ENCODE assay signal across 10 mouse cellular contexts in the genomic region with DNA sequence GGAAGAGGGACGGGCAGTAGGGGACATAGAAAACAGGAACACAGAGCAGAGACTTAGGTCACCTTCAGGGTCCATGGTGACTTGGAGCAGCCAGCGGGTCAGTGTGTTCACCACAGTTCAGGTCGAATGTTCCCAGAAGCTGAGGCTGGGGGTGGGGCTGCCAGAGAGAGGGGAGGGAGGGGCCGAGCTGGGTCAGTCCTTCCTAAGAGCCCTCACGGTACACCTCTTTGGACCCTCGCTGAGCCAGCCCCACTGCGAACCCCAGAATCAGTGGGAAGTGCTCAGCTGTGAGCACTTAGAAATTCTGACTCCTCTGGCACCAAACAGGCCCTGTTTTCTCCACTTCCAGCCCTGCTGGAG. TPM values are rescaled to one million over a fixed set of nuclear protein-coding genes. Genes with fewer than 3 reads are reported as not detected.
DNase-seq lines count a peak whose midpoint lies in the region; ATAC-seq lines count a peak whose summit lies in the region.
"Had no signal": no experiment of that assay in that cellular context is flagged by ENCODE, and none has a peak within 500 bp of the region (broad histone marks: within the 10 kb centered on the region; RNA-seq: fewer than 3 reads in every experiment).

A gene (minus strand): TSS at position 316 of the 360 bp plus-strand sequence.

- peaks cover 13% of the 10 kb centered on the region for H3K27me3 ChIP-seq in hindbrain, embryonic 11.5 days (ENCODE audit: control insufficient read depth, insufficient read depth, low read length)
- peaks cover 7% of the 10 kb centered on the region; the same call in 1 of the 2 replicates for H3K27me3 ChIP-seq in hindbrain, embryonic 16.5 days (replicated peaks; ENCODE audit: control insufficient read depth, insufficient read depth, low read length)
- H3K27me3 ChIP-seq in embryonic facial prominence, embryonic 10.5 days (replicated peaks; ENCODE audit: low read depth, poor library complexity, severe bottlenecking): peaks cover 40% of the 10 kb centered on the region
- H3K27me3 ChIP-seq in kidney, embryonic 16.5 days (ENCODE audit: insufficient read depth, low read length): 0 out of 2 replicates have a peak, but pooled peaks cover 11% of the 10 kb centered on the region
- H3K27me3 ChIP-seq in midbrain, embryonic 13.5 days: peaks cover 37% of the 10 kb centered on the region

- H3K4me2 ChIP-seq in hindbrain, embryonic 11.5 days (replicated peaks; ENCODE audit: low read depth, low read length): peak within 1 kb of the TSS; percentile 24
- no peak within 1 kb of the TSS for H3K4me2 ChIP-seq in hindbrain, embryonic 16.5 days (ENCODE audit: low read length)
- peak within 1 kb of the TSS; percentile 38 for H3K4me2 ChIP-seq in kidney, embryonic 16.5 days (replicated peaks; ENCODE audit: low read depth, low read length)
- peak within 1 kb of the TSS; percentile 1; the same call in 1 of the 2 replicates for H3K4me2 ChIP-seq in midbrain, embryonic 13.5 days (replicated peaks)

- DNase-seq in hindbrain, embryonic 11.5 days (ENCODE audit: low spot score): no peak
- peak; percentile 43 for DNase-seq in embryonic facial prominence, embryonic 10.5 days (ENCODE audit: low spot score)
- DNase-seq in layer of hippocampus, postnatal 10 days (ENCODE audit: low spot score in 2 of 2): no peak
- no peak for DNase-seq in cerebellum, adult 9-11 months
- DNase-seq in lung, adult 18-20 months: no peak
- DNase-seq: cerebellum, adult 18-20 months had no signal

- H3K27ac ChIP-seq in hindbrain, embryonic 11.5 days (ENCODE audit: low read depth, low read length): no peak within 1 kb of the TSS
- H3K27ac ChIP-seq in hindbrain, embryonic 16.5 days (ENCODE audit: low read depth, low read length): no peak within 1 kb of the TSS
- H3K27ac ChIP-seq in embryonic facial prominence, embryonic 10.5 days (replicated peaks): peak within 1 kb of the TSS; percentile 36
- H3K27ac ChIP-seq in kidney, embryonic 16.5 days (ENCODE audit: low read length): peak within 1 kb of the TSS; percentile 67
- no peak within 1 kb of the TSS for H3K27ac ChIP-seq in midbrain, embryonic 13.5 days

- ATAC-seq in hindbrain, embryonic 11.5 days (ENCODE audit: low FRiP score): no peak
- no peak for ATAC-seq in hindbrain, embryonic 16.5 days
- peak; percentile 69 for ATAC-seq in kidney, embryonic 16.5 days (ENCODE audit: low FRiP score, low TSS enrichment)
- ATAC-seq in midbrain, embryonic 13.5 days: no peak

- 1% methylated on average over 6 of the region's 7 CpGs for WGBS in hindbrain, embryonic 11.5 days
- 13% methylated on average over 7 of the region's 7 CpGs for WGBS in hindbrain, embryonic 16.5 days
- WGBS in embryonic facial prominence, embryonic 10.5 days: 5% methylated on average over 7 of the region's 7 CpGs
- 7% methylated on average over 7 of the region's 7 CpGs for WGBS in kidney, embryonic 16.5 days
- 9% methylated on average over 7 of the region's 7 CpGs for WGBS in midbrain, embryonic 13.5 days

- H3K4me3 ChIP-seq in hindbrain, embryonic 11.5 days (ENCODE audit: low read depth, low read length): 0 out of 2 replicates have a peak within 1 kb of the TSS, but pooled peaks have one; percentile 4
- H3K4me3 ChIP-seq in hindbrain, embryonic 16.5 days (ENCODE audit: low read length): no peak within 1 kb of the TSS
- peak within 1 kb of the TSS; percentile 45 for H3K4me3 ChIP-seq in embryonic facial prominence, embryonic 10.5 days
- peak within 1 kb of the TSS; percentile 25 for H3K4me3 ChIP-seq in kidney, embryonic 16.5 days (ENCODE audit: low read length)
- no peak within 1 kb of the TSS for H3K4me3 ChIP-seq in midbrain, embryonic 13.5 days (replicated peaks)

- H3K9me3 ChIP-seq in hindbrain, embryonic 11.5 days (ENCODE audit: control insufficient read depth, low read length): no peaks in the 10 kb centered on the region
- H3K9me3 ChIP-seq in hindbrain, embryonic 16.5 days (ENCODE audit: control insufficient read depth, low read length): peaks cover 5% of the 10 kb centered on the region; the same call in 1 of the 2 replicates
- H3K9me3 ChIP-seq in embryonic facial prominence, embryonic 10.5 days: peaks cover 7% of the 10 kb centered on the region; the same call in 1 of the 2 replicates
- H3K9me3 ChIP-seq in kidney, embryonic 16.5 days (ENCODE audit: low read length): no peaks in the 10 kb centered on the region; the same call in 1 of the 2 replicates
- H3K9me3 ChIP-seq in midbrain, embryonic 13.5 days: 0 out of 2 replicates have a peak, but pooled peaks cover 6% of the 10 kb centered on the region

- no peaks in the 10 kb centered on the region for H3K36me3 ChIP-seq in hindbrain, embryonic 11.5 days (ENCODE audit: control insufficient read depth, insufficient read depth, low read length)
- H3K36me3 ChIP-seq in hindbrain, embryonic 16.5 days (ENCODE audit: control insufficient read depth, insufficient read depth, low read length): no peaks in the 10 kb centered on the region
- H3K36me3 ChIP-seq in embryonic facial prominence, embryonic 10.5 days (replicated peaks): no peaks in the 10 kb centered on the region
- no peaks in the 10 kb centered on the region for H3K36me3 ChIP-seq in kidney, embryonic 16.5 days (ENCODE audit: insufficient read depth, low read length)
- no peaks in the 10 kb centered on the region for H3K36me3 ChIP-seq in midbrain, embryonic 13.5 days

- H3K4me1 ChIP-seq in hindbrain, embryonic 11.5 days (replicated peaks; ENCODE audit: control insufficient read depth, insufficient read depth, low read length): 0 out of 2 replicates have a peak, but pooled peaks cover 2% of the 10 kb centered on the region
- H3K4me1 ChIP-seq in hindbrain, embryonic 16.5 days (ENCODE audit: control insufficient read depth, insufficient read depth, low read depth, low read length): no peaks in the 10 kb centered on the region
- peaks cover 39% of the 10 kb centered on the region for H3K4me1 ChIP-seq in embryonic facial prominence, embryonic 10.5 days
- peaks cover 17% of the 10 kb centered on the region for H3K4me1 ChIP-seq in kidney, embryonic 16.5 days (ENCODE audit: insufficient read depth, low read length)
- peaks cover 10% of the 10 kb centered on the region for H3K4me1 ChIP-seq in midbrain, embryonic 13.5 days (replicated peaks)

- H3K9ac ChIP-seq in hindbrain, embryonic 11.5 days (ENCODE audit: low read depth, low read length): 0 out of 2 replicates have a peak within 1 kb of the TSS, but pooled peaks have one; percentile 2
- no peak within 1 kb of the TSS for H3K9ac ChIP-seq in hindbrain, embryonic 16.5 days (ENCODE audit: low read depth, low read length)
- H3K9ac ChIP-seq in kidney, embryonic 16.5 days (replicated peaks; ENCODE audit: low read length): peak within 1 kb of the TSS; percentile 43
- H3K9ac ChIP-seq in midbrain, embryonic 13.5 days (replicated peaks): no peak within 1 kb of the TSS; the same call in 1 of the 2 replicates

RNA-seq across cellular contexts. Expression of the gene that starts here (rescaled TPM):
- polyA plus RNA-seq in hindbrain, embryonic 11.5 days (2014; fragmentation: Nextera tagmentation; extraction: Ambion mirVana): 1.7 and 2.0 TPM in 2 replicates
- 1.1 TPM in 2 replicates for polyA plus RNA-seq in hindbrain, embryonic 16.5 days (2015; fragmentation: Nextera tagmentation; extraction: Ambion mirVana)
- polyA plus RNA-seq in embryonic facial prominence, embryonic 10.5 days (2016; fragmentation: Nextera tagmentation; extraction: Ambion mirVana): 3.7 and 4.1 TPM in 2 replicates
- polyA plus RNA-seq in kidney, embryonic 16.5 days (2015; fragmentation: Nextera tagmentation; extraction: Ambion mirVana): 24.4 and 26.2 TPM in 2 replicates
- polyA plus RNA-seq in midbrain, embryonic 13.5 days (2015; fragmentation: Nextera tagmentation; extraction: Ambion mirVana): 0.79 and 0.98 TPM in 2 replicates
- under 1 TPM; 0.20 to 0.57 TPM for total RNA-seq in layer of hippocampus, postnatal 10 days (2021)
- total RNA-seq: heart, postnatal 25 days had no signal

Comparison
In these comparisons a context has a peak if more than half of its experiments do, and no peak if none do; other contexts are left out.
1. H3K4me3 ChIP-seq: peak in hindbrain, embryonic 11.5 days (single experiment), embryonic facial prominence, embryonic 10.5 days (single experiment) and kidney, embryonic 16.5 days (single experiment); none in hindbrain, embryonic 16.5 days (single experiment) and midbrain, embryonic 13.5 days (single experiment).
2. H3K9ac ChIP-seq: peak in hindbrain, embryonic 11.5 days (single experiment) and kidney, embryonic 16.5 days (single experiment); none in hindbrain, embryonic 16.5 days (single experiment) and midbrain, embryonic 13.5 days (single experiment).
3. H3K27ac ChIP-seq: peak in embryonic facial prominence, embryonic 10.5 days (single experiment) and kidney, embryonic 16.5 days (single experiment); none in hindbrain, embryonic 11.5 days (single experiment), hindbrain, embryonic 16.5 days (single experiment) and midbrain, embryonic 13.5 days (single experiment).